Mouse (Mus musculus): ENCODE measurements around the gene Ttc7b. TPM values are rescaled to one million over a fixed set of nuclear protein-coding genes. Genes with fewer than 3 reads are reported as not detected.

Ttc7b gene
- polyA plus RNA-seq, 1 experiment from 2014 or later: 7.3 TPM

DNA sequence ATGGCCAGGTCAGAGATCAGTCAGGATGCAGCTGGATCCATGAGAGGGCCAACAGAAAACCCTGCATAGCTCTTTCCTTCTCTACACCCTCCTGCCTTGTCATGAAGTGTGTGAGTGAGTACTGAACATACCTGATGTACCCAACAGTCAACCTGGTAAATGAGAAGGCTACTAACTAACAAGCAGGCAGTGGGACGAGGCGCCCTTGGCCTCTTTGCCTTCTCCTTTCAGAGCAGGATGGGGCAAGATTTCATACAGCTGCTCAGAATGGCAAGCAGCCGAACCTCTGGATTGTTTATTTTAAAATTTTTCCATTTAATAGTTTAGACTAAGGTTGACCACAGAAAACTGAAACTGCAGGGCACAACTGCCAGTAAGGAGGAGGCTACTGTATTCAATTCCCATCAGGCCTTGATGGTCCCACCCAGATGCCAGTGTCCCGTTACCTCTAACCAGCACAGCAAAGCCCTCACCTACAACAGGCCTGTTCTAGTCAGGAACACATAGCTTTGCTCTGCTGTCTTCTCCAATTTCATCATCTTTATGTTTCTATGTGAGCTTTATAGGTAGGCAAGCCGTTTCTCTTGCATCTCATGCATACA is 121.4 kb downstream of the Ttc7b start:
- WGBS: 92% methylated on average over 5 of the region's 5 CpGs
- H3K27me3 ChIP-seq: no peaks in the 10 kb centered on the region
- no peak overlapping the region for H3K4me3 ChIP-seq
- ATAC-seq (ENCODE audit: low FRiP score): no peak
- peak overlapping the region; percentile 58; the same call in 1 of the 2 replicates for H3K27ac ChIP-seq
- no peak overlapping the region for H3K4me2 ChIP-seq
- H3K9ac ChIP-seq: no peak overlapping the region
- peaks cover 18% of the 10 kb centered on the region for H3K4me1 ChIP-seq (replicated peaks)
- H3K9me3 ChIP-seq: no peaks in the 10 kb centered on the region
- H3K36me3 ChIP-seq: peaks cover 40% of the 10 kb centered on the region

DNA sequence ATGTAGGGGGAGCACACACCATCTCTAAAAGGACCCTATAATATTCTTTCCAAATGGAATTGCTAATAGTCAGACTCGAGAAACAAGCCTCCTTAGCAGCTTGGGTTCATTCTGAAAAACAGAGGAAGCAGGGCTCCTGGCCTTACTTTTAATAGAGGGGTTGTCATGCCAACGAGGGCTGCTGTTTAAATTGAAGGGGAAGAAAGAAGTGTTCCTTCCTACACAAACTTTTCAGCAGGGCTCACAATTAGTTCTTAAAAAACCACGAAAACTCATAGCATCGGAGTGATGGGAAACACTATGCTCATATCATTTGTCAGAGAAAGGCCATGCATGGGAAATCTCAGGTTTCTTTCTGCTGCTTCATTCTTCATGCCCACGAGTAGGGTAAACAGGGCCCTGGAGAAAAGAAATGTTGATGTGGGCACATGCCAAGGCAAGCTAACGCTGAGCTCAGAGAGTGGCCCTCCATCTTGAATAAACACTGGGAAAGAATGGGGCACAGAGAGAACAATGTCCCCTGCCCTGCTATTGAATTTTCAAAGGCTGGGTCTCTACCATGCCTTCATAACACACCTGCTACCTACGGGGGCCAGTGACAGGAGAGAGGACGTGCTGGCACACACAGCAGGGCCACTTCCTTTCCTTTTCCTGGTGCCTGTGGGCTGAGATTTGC is 122.2 kb downstream of the Ttc7b start:
- 59% methylated on average over 8 of the region's 8 CpGs for WGBS
- H3K4me3 ChIP-seq: no peak overlapping the region
- H3K27me3 ChIP-seq: no peaks in the 10 kb centered on the region
- ATAC-seq (ENCODE audit: low FRiP score): no peak
- H3K4me2 ChIP-seq: no peak overlapping the region
- no peak overlapping the region for H3K9ac ChIP-seq
- H3K27ac ChIP-seq: peak overlapping the region; percentile 70; the same call in 1 of the 2 replicates
- H3K4me1 ChIP-seq (replicated peaks): peaks cover 16% of the 10 kb centered on the region
- peaks cover 41% of the 10 kb centered on the region for H3K36me3 ChIP-seq
- no peaks in the 10 kb centered on the region for H3K9me3 ChIP-seq

DNA sequence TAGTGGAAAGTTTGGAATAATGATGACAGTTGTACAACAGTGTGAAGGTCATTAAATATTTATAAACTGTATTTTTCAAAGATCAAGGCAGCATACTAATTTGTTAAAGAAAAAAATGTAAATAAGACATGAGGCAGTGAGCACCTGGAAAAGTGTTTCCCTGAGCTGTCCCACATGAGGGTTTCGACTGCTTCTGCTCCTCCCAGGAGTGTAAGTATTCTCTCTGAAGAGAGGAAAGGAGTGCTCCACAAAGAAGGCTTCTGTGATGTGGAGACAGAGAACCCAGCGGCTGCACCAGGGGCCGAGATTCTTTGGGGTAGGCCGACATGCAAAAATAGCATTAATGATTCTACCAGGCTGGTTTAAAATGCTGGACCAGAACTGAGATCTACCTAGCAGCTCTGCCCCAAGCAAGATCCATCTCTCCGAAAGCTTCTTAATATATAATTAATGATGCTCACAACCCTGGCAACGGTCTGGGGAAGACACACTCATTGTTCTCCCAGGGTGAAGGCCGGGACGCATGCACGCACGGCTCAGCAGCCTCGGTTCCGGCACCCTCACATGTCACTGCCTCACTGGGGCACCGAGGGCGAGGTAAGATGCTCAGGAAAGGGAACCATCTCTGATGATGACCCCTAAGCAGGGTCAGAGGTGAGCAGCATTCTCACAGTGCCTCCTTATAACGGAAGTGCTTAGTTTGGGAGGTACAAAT is 123.0 kb downstream of the Ttc7b start:
- Histone ChIP-seq H3K4me3 (no peak overlapping the region), H3K27ac (peak overlapping the region; percentile 70), H3K4me1 (replicated peaks) (peaks cover 17% of the 10 kb centered on the region), H3K9me3 (no peaks in the 10 kb centered on the region), H3K4me2 (no peak overlapping the region), H3K36me3 (peaks cover 33% of the 10 kb centered on the region), H3K9ac (no peak overlapping the region), H3K27me3 (no peaks in the 10 kb centered on the region)
- ATAC-seq (ENCODE audit: low FRiP score): no peak
- WGBS: 57% methylated on average over 15 of the region's 15 CpGs

DNA sequence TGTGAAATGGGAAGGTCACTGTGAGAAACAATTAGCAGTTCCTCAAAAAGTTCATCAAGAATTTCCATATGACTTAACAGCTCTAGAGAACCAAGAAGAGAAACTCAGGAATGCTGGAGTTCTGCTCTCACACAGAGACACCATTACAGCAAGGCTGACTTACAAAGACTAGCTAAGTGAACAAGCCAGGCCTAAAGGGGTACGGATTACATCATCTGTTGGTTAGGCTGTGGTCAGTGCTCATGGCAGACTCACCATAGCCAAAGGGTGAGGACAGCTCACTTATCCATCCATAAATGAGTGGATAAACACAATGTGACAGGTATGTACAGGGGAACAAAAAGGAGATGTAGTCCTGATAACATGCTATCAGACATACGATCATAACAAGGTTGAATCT is 123.8 kb downstream of the Ttc7b start:
- no peak overlapping the region for H3K4me2 ChIP-seq
- no peak for ATAC-seq (ENCODE audit: low FRiP score)
- peaks cover 24% of the 10 kb centered on the region for H3K4me1 ChIP-seq (replicated peaks)
- WGBS: 94% methylated on average over 2 of the region's 2 CpGs
- no peak overlapping the region for H3K4me3 ChIP-seq
- no peak overlapping the region for H3K27ac ChIP-seq
- H3K9me3 ChIP-seq: no peaks in the 10 kb centered on the region
- H3K9ac ChIP-seq: no peak overlapping the region
- H3K27me3 ChIP-seq: no peaks in the 10 kb centered on the region
- H3K36me3 ChIP-seq: peaks cover 33% of the 10 kb centered on the region

DNA sequence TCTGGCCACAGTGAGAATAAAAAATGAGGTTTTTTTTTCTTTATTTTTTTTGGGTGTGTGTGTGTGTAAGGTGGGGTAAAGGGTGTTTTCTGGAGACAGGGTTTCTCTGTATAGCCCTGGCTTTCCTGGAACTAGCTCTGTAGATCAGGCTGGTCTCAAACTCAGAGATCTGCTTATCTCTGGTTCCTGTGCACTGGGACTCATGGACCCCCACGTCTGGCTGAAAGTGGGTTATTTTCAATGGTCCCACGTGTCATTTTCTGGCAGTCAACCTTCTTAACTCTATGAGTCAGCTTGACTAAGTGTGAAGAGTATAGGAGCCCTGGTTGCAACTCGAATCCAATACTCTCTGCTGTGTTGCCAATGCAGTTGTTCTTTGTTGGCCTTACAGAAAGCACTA is 127.1 kb downstream of the Ttc7b start:
- ATAC-seq (ENCODE audit: low FRiP score): no peak
- H3K27me3 ChIP-seq: no peaks in the 10 kb centered on the region
- H3K9me3 ChIP-seq: no peaks in the 10 kb centered on the region
- H3K4me3 ChIP-seq: no peak overlapping the region
- WGBS: 88% methylated on average over 3 of the region's 3 CpGs
- H3K9ac ChIP-seq: no peak overlapping the region
- H3K27ac ChIP-seq: no peak overlapping the region
- no peak overlapping the region for H3K4me2 ChIP-seq
- H3K4me1 ChIP-seq (replicated peaks): peaks cover 35% of the 10 kb centered on the region
- peaks cover 32% of the 10 kb centered on the region for H3K36me3 ChIP-seq

DNA sequence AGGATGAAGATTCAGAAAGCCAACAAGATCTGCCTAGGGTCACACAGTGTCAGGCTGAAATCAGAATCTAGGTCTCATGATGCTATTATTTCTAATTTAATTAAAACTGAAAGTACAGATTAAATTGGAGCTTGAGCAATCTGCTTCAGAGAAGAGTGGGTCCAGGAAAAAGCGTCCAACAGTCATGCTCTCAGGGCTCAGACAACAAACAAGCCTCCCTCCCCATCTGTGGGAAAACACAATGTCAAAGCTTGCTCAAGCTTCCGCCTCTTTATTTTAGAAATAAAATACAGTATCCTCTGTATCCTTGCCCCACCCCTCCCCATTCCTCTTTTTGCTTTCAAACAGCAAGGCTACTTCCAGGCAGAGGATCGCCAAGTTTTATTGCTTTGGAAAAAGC is 127.5 kb downstream of the Ttc7b start:
- Histone ChIP-seq H3K27me3 (no peaks in the 10 kb centered on the region), H3K27ac (no peak overlapping the region), H3K4me2 (no peak overlapping the region), H3K9me3 (no peaks in the 10 kb centered on the region), H3K4me1 (replicated peaks) (peaks cover 31% of the 10 kb centered on the region), H3K9ac (no peak overlapping the region), H3K4me3 (no peak overlapping the region), H3K36me3 (peaks cover 36% of the 10 kb centered on the region)
- WGBS: 87% methylated on average over 3 of the region's 3 CpGs
- ATAC-seq (ENCODE audit: low FRiP score): no peak

DNA sequence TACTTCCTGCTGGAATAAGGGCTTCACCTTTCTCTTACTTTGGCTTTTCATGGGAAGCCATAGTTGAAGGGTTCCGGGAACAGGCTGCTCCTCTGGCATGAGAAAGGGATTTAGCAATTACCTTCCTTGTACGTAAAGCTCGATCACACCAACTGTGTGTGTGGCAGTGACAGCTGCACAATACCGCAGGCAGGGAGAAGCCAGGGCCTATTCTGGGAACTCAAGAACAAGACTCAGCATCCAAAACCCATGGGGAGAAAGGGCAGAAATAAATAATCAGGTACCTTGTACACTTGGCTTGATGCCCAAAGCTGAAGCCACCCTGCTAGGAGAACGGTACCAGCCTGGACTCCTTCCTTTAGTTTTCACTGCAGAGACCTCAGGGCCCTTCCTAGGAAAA is 128.2 kb downstream of the Ttc7b start:
- H3K4me1 ChIP-seq (replicated peaks): peaks cover 25% of the 10 kb centered on the region
- peaks cover 43% of the 10 kb centered on the region for H3K36me3 ChIP-seq
- H3K9me3 ChIP-seq: no peaks in the 10 kb centered on the region
- WGBS: 61% methylated on average over 5 of the region's 5 CpGs
- H3K27ac ChIP-seq: peak overlapping the region; percentile 32; the same call in 1 of the 2 replicates
- no peak overlapping the region for H3K9ac ChIP-seq
- ATAC-seq (ENCODE audit: low FRiP score): no peak
- no peak overlapping the region for H3K4me3 ChIP-seq
- no peak overlapping the region for H3K4me2 ChIP-seq
- no peaks in the 10 kb centered on the region for H3K27me3 ChIP-seq

DNA sequence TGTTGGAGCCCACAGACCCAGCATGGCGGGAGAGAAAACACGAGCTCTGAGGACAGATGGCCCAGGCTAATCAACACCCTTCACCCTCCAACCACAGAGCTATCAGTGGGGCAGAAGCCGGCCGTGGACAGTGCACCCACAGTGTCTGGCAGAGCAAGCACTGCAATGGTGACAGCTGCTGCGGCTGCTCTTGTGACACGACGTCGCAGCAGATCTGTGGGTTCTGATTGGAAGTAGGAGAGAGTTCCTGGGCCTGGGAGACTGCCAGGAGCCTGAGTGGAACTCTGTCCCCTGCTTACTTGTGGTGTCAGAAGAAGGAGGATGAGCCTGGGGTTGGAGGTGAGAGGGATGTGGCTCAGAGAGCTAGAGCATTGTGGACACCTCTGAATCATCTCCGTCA is 128.7 kb downstream of the Ttc7b start:
- 0 out of 2 replicates have a peak, but pooled peaks have one; percentile 57 for ATAC-seq (ENCODE audit: low FRiP score)
- Histone ChIP-seq H3K4me3 (no peak overlapping the region), H3K27ac (no peak overlapping the region), H3K9ac (no peak overlapping the region), H3K4me1 (replicated peaks) (peaks cover 23% of the 10 kb centered on the region), H3K4me2 (no peak overlapping the region), H3K27me3 (no peaks in the 10 kb centered on the region), H3K36me3 (peaks cover 45% of the 10 kb centered on the region), H3K9me3 (no peaks in the 10 kb centered on the region)
- WGBS: 83% methylated on average over 9 of the region's 9 CpGs

DNA sequence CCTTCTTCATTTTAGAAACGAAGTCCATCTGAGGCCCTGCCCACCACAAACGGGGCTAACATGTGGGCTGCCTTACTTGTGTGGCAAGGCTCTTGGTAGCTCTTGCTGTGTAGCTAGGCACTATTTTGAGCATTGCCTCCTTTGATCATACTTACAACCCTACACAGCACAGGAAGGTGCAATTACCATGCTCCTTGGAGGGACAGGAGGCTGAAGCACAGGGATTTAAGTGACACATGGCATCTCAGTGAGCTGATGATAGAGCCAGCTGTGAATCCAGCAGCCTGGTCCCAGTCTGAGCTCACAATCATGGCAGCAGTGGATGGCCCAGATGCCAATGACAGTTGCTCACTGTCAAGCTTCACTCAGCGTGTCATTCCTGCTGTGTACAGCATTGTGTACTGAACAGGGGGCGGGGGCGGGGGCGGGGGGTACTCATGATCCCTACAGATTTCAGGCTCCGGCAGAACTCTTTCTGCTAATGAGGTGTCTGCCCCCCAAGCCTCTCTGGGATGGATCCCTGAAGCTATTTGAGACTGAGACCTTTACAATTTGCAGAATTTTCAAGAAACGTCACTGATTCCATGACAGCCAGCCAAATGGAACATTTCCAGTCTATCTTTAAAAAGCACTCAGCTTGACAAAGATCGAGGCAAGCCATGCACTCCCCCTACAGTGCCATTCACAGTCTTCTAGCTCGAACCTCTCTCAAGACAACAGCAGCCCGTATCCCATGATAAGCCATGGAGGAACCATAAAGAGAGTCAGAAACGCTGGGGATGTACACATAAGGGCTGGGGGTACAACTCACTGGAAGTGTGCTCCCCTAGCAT is 130.5 kb downstream of the Ttc7b start:
- H3K4me1 ChIP-seq (replicated peaks): peaks cover 27% of the 10 kb centered on the region
- ATAC-seq (ENCODE audit: low FRiP score): peak; percentile 64
- H3K9me3 ChIP-seq: no peaks in the 10 kb centered on the region
- H3K27me3 ChIP-seq: no peaks in the 10 kb centered on the region
- peaks cover 54% of the 10 kb centered on the region for H3K36me3 ChIP-seq
- H3K9ac ChIP-seq: no peak overlapping the region
- 64% methylated on average over 12 of the region's 12 CpGs for WGBS
- no peak overlapping the region for H3K4me3 ChIP-seq
- H3K27ac ChIP-seq: peak overlapping the region; percentile 48
- H3K4me2 ChIP-seq: no peak overlapping the region

DNA sequence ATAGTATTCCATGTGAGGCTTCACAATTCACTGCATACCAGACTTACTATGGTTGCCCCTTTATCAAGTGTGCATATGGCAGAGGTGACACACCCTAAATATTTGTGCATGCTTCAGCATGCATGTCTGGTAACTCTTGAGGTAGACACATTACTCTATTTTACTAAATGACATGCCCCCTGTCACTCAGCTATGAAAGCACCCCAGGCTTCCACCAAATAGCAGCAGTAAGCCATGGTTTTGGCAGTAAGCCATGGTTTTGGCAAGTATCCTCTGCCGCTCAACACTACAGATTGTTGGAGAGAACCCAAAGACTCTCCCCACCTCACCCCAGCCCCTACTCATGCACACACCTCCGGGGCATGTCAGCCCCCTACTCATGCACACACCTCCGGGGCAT is 134.4 kb downstream of the Ttc7b start:
- no peak overlapping the region for H3K4me3 ChIP-seq
- 75% methylated on average over 3 of the region's 3 CpGs for WGBS
- H3K4me1 ChIP-seq (replicated peaks): peaks cover 18% of the 10 kb centered on the region
- peaks cover 66% of the 10 kb centered on the region for H3K36me3 ChIP-seq
- no peak overlapping the region for H3K9ac ChIP-seq
- no peak for ATAC-seq (ENCODE audit: low FRiP score)
- no peak overlapping the region for H3K27ac ChIP-seq
- H3K4me2 ChIP-seq: no peak overlapping the region
- H3K9me3 ChIP-seq: no peaks in the 10 kb centered on the region
- no peaks in the 10 kb centered on the region for H3K27me3 ChIP-seq

DNA sequence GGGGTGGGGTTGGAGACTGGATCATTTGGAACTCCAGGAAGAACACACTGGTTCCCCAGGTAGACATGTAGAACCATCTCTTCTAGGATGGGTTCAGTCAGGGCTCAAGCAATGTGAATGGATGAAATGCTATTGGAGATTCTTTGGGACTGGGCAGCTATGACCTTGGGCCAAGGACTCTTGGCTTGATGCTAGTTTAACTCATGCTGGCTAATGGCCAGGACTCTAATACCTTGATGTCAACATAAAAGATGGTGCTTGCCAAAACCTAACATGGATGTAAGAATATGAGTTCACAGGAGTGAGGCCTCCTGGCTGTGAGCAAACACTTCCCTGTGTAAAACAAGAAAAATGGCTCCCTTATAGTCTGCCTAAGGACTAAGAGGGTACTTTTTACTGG is 138.1 kb downstream of the Ttc7b start:
- H3K4me3 ChIP-seq: no peak overlapping the region
- H3K4me1 ChIP-seq (replicated peaks): 0 out of 2 replicates have a peak, but pooled peaks cover 3% of the 10 kb centered on the region
- peaks cover 53% of the 10 kb centered on the region for H3K36me3 ChIP-seq
- no peak overlapping the region for H3K9ac ChIP-seq
- H3K4me2 ChIP-seq: no peak overlapping the region
- H3K9me3 ChIP-seq: no peaks in the 10 kb centered on the region
- H3K27me3 ChIP-seq: no peaks in the 10 kb centered on the region
- no peak overlapping the region for H3K27ac ChIP-seq
- ATAC-seq (ENCODE audit: low FRiP score): no peak

DNA sequence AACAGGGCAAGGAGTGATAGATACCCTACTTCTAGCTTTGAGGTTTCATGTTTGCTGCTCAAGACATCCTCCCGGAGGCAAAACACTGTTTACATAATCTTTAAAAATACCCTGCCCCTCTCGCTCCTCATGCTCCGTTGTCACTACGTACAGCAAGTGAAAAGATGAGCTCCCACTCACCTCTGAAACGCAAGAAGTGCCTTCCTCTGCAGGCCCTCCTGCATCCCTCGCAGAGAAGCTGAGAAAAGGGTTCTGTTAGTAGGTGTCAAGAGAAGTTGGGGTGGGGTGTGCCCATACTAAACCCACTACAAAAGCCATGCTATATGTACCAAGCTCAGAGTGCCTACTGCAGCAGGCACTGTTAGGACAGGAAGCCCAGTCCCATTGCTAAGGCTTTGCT is 138.7 kb downstream of the Ttc7b start:
- WGBS: 90% methylated on average over 6 of the region's 6 CpGs
- H3K4me3 ChIP-seq: no peak overlapping the region
- H3K4me2 ChIP-seq: no peak overlapping the region
- H3K9me3 ChIP-seq: no peaks in the 10 kb centered on the region
- H3K4me1 ChIP-seq (replicated peaks): 0 out of 2 replicates have a peak, but pooled peaks cover 3% of the 10 kb centered on the region
- no peak overlapping the region for H3K9ac ChIP-seq
- peaks cover 51% of the 10 kb centered on the region for H3K36me3 ChIP-seq
- no peak for ATAC-seq (ENCODE audit: low FRiP score)
- no peaks in the 10 kb centered on the region for H3K27me3 ChIP-seq
- no peak overlapping the region for H3K27ac ChIP-seq
